Mouse (Mus musculus): ENCODE results near the gene Mars. TPM values are rescaled to one million over a fixed set of nuclear protein-coding genes. Genes with fewer than 3 reads are reported as not detected.
A peak's percentile ranks its signal among the peaks of the same experiment; 100 is the strongest.

The Mars gene
- polyA plus RNA-seq, 1 experiment from 2014 or later = 50.7 TPM

DNA sequence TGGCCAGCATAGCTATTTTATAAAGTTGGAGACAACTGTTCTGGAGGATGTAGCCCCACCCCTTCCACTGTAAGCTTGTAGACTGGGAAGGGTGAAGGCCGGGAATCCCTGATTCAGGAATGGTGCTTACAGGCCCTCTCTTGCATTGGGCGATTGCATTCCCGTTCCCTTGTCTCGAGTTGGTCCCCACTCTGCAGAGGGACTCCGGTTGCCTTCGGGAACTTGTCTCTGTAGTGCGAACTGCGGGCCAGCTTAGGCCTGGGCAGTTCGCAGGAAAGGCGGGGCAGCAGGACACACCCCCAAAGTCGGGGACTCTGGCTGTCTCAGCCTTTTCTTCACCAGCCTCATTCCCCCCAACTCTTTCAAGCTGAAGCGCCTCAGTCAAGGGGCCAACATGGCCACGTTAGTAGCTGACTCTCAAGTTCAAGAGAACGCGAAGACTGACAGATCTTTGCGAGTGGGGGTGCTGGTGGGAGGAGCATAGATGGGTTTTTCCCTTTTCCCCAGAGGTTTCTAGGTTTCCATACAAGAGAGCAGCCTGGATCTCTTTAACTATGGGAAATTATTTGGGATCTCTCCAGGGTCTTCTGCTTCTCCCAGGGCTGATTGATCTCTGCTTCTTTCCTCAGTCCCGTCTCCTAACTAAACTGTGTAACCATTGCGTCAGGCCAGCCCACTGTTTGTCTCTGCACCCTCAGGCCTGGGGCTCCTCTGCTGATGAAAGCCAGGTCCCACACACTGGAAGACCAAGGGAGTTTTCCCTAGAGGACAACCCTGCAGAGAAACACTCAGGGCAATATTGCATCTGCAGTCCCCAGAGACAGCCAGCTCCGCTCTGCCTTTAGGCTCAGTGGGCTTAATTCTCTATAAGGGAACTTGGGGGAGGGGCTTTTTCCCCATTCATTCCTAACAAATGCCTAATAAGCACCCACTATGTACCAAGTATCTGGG, 20.4 kb downstream of the Mars start:
- peaks cover 25% of the 10 kb centered on the region for H3K4me1 ChIP-seq (replicated peaks; ENCODE audit: control insufficient read depth, insufficient read depth, low read length)
- TF ChIP-seq CTCF (IDR thresholded peaks at IDR 0.05; ENCODE audit: low read depth) = no peak
- WGBS = 2% methylated on average over 19 of the region's 19 CpGs

DNA sequence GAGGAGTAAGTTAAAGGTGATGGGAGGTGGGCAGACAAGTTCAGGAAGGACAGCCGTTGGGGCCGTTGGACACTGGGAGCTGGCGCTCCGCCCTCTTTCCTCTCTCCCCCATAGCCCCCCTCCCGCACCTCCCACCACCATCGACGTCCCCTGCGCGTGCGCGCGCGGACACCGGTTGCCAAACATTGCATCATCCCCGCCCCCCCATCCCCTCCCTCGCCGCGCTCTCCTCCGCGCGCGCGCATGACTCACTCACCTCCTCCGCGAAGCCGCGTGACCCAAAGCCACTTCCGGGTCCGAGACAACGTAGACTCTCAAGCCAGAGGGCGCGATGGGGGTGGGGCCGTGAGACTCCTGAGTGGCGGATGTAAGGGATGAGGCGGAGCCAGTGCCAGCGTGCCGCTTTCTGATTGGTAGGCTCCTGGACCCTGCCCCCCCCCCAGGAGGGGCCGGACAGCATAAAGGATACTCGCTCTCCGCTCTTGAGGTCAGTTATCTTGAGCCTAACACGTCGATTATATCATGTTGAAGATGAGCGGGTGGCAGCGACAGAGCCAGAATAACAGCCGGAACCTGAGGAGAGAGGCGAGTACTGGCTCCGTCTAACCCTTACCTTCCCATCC, 21.2 kb downstream of the Mars start:
- H3K4me2 ChIP-seq (replicated peaks; ENCODE audit: low read depth) = peak overlapping the region; percentile 75
- H3K36me3 ChIP-seq (ENCODE audit: control insufficient read depth, insufficient read depth) = peaks cover 37% of the 10 kb centered on the region
- peak overlapping the region; percentile 69 for H3K4me3 ChIP-seq (ENCODE audit: low read depth, low read length)
- H3K9me3 ChIP-seq (ENCODE audit: control insufficient read depth) = no peaks in the 10 kb centered on the region
- peaks cover 25% of the 10 kb centered on the region for H3K4me1 ChIP-seq (replicated peaks; ENCODE audit: control insufficient read depth, insufficient read depth, low read length)
- peak overlapping the region; percentile 99 for H3K27ac ChIP-seq (ENCODE audit: low read depth, low read length)
- H3K27me3 ChIP-seq (replicated peaks; ENCODE audit: control insufficient read depth, insufficient read depth, low read length) = no peaks in the 10 kb centered on the region
- peak; percentile 40; the same call in 1 of the 2 replicates for TF ChIP-seq CTCF (IDR thresholded peaks at IDR 0.05; ENCODE audit: low read depth)
- peak overlapping the region; percentile 72 for H3K9ac ChIP-seq (ENCODE audit: low read depth, low read length)
- peak; percentile 81 for ATAC-seq
- WGBS = under 1% methylated on average over 36 of the region's 47 CpGs

More for the DNA sequence above, 20.4 kb downstream of the Mars start:
- H3K9me3 ChIP-seq (ENCODE audit: control insufficient read depth) = no peaks in the 10 kb centered on the region
- peak overlapping the region; percentile 99 for H3K27ac ChIP-seq (ENCODE audit: low read depth, low read length)
- peak overlapping the region; percentile 75 for H3K4me2 ChIP-seq (replicated peaks; ENCODE audit: low read depth)
- H3K27me3 ChIP-seq (replicated peaks; ENCODE audit: control insufficient read depth, insufficient read depth, low read length) = no peaks in the 10 kb centered on the region
- H3K4me3 ChIP-seq (ENCODE audit: low read depth, low read length) = peak overlapping the region; percentile 69
- peaks cover 37% of the 10 kb centered on the region for H3K36me3 ChIP-seq (ENCODE audit: control insufficient read depth, insufficient read depth)
- peak overlapping the region; percentile 64 for H3K9ac ChIP-seq (ENCODE audit: low read depth, low read length)
- peak; percentile 20 for ATAC-seq

DNA sequence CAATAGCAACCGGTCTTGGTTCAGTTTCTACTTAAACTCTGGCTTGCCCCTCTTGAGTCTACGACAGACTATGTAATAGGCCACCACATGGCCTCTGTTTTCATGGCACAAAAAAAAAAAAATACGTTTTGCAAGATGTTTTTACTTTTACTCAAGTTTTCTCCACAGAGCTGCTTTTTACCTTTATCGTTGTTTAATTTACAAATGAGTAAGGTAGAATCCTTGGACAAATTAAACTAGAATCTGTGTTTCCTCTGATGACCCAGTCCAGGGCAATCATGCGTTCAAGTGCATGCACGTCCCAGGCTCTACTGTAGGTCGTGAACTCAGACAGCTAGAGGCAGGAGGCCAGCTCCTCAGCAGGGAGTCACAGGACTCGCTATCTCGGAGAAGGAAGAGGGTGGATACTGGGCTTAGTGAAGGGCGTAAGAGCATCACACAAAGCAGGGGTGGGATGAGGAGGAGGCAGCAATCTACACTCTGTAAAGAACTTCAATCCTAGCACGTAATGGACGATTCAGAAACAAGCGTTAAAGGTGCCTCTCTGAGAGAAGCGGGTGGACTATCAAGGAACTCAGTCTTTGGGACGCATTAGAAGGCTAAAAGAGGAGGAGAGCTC, 21.9 kb downstream of the Mars start:
- peak overlapping the region; percentile 75 for H3K4me2 ChIP-seq (replicated peaks; ENCODE audit: low read depth)
- peak overlapping the region; percentile 72 for H3K9ac ChIP-seq (ENCODE audit: low read depth, low read length)
- no peaks in the 10 kb centered on the region for H3K27me3 ChIP-seq (replicated peaks; ENCODE audit: control insufficient read depth, insufficient read depth, low read length)
- peaks cover 37% of the 10 kb centered on the region for H3K36me3 ChIP-seq (ENCODE audit: control insufficient read depth, insufficient read depth)
- ATAC-seq = peak; percentile 41
- H3K9me3 ChIP-seq (ENCODE audit: control insufficient read depth) = no peaks in the 10 kb centered on the region
- TF ChIP-seq CTCF (IDR thresholded peaks at IDR 0.05; ENCODE audit: low read depth) = no peak
- H3K4me1 ChIP-seq (replicated peaks; ENCODE audit: control insufficient read depth, insufficient read depth, low read length) = peaks cover 25% of the 10 kb centered on the region
- WGBS = under 1% methylated on average over 15 of the region's 15 CpGs
- peak overlapping the region; percentile 99 for H3K27ac ChIP-seq (ENCODE audit: low read depth, low read length)
- H3K4me3 ChIP-seq (ENCODE audit: low read depth, low read length) = peak overlapping the region; percentile 71

DNA sequence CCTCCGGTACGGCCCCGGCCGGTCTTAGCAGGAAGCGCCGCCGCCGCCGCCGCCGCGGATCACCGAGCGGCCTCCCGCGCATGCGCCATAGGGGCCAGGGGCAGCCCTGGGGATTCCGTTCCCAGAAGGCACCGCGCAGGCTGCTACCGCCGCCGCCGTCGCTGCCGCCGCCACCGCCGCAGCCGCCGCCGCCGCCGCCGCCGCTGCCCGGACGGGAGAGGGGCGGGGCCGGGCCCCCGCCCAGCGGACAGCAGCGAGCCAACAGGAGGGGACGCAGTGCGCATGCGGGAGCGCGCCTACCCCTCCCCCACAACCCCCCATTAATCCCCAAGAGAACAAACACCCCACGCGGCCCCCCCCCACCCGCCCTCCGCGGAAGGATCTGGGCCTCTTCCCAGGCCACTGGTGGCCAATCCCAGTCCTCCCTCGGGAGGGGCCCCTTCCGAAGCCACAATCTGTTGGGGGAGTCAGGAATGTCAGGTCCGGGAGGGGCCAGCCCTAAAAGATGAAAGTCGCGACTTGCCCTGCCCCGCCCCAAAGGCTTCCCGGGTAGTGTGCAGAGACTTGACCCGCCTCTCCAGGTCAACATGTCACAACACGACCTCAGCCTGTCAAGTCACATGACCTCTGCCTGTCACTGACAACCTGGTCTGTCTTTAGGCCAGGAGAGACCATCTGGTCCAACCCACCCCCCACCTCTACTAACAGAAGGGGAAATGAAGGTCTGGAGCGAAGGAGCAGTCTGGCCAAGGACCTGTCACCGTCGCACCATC, 22.6 kb downstream of the Mars start, which contains the start of gene Mbd6:
Gene Mbd6 (minus strand): TSS at position 219 of the 773 bp plus-strand sequence.
- peak; percentile 51 for ATAC-seq
- H3K27ac ChIP-seq (ENCODE audit: low read depth, low read length) = peak within 1 kb of the TSS; percentile 99

DNA sequence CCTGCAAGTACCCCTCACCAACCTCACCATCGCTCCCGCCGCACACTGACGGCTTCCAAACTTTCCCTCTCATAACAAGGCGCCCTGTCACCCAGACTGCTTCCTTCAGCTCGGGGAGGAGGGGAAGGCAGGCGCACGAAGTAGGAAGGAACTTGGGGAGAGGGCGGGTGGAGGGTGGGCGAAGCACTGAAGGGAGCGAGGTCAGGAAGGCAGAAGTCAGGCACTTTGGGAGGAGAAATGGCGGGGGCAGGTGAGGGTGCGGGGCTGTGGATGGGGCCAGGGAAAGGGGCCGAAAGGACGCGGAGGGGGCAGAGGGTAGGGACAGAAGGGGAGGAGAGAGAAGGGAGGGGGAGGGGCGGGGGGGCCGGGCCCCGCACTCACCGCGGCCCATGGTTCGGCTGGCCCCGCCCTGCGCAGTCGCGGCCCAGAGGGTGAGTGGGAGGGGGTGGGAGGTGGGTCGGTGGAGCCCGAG, 23.2 kb downstream of the Mars start:
- Histone ChIP-seq H3K36me3 (ENCODE audit: control insufficient read depth, insufficient read depth) (peaks cover 38% of the 10 kb centered on the region), H3K4me1 (replicated peaks; ENCODE audit: control insufficient read depth, insufficient read depth, low read length) (peaks cover 25% of the 10 kb centered on the region), H3K9me3 (ENCODE audit: control insufficient read depth) (no peaks in the 10 kb centered on the region), H3K4me2 (replicated peaks; ENCODE audit: low read depth) (peak overlapping the region; percentile 75), H3K27me3 (replicated peaks; ENCODE audit: control insufficient read depth, insufficient read depth, low read length) (no peaks in the 10 kb centered on the region), H3K9ac (ENCODE audit: low read depth, low read length) (peak overlapping the region; percentile 72), H3K27ac (ENCODE audit: low read depth, low read length) (peak overlapping the region; percentile 99), H3K4me3 (ENCODE audit: low read depth, low read length) (peak overlapping the region; percentile 71)
- TF ChIP-seq CTCF (IDR thresholded peaks at IDR 0.05; ENCODE audit: low read depth) = no peak
- peak; percentile 9 for ATAC-seq
- 1% methylated on average over 26 of the region's 28 CpGs for WGBS

More for the DNA sequence above, 22.6 kb downstream of the Mars start, which contains the start of gene Mbd6:
- peak within 1 kb of the TSS; percentile 72 for H3K9ac ChIP-seq (ENCODE audit: low read depth, low read length)
- 1% methylated on average over 41 of the region's 65 CpGs for WGBS
- no peaks in the 10 kb centered on the region for H3K9me3 ChIP-seq (ENCODE audit: control insufficient read depth)
- H3K4me2 ChIP-seq (replicated peaks; ENCODE audit: low read depth) = peak within 1 kb of the TSS; percentile 75
- H3K36me3 ChIP-seq (ENCODE audit: control insufficient read depth, insufficient read depth) = peaks cover 37% of the 10 kb centered on the region
- no peak for TF ChIP-seq CTCF (IDR thresholded peaks at IDR 0.05; ENCODE audit: low read depth)
- H3K27me3 ChIP-seq (replicated peaks; ENCODE audit: control insufficient read depth, insufficient read depth, low read length) = no peaks in the 10 kb centered on the region
- H3K4me3 ChIP-seq (ENCODE audit: low read depth, low read length) = peak within 1 kb of the TSS; percentile 71
- peaks cover 25% of the 10 kb centered on the region for H3K4me1 ChIP-seq (replicated peaks; ENCODE audit: control insufficient read depth, insufficient read depth, low read length)
